Mouse (Mus musculus): ENCODE data around the gene Zfp688.
"Not testable (repeated sequence)": the region's sequence is repeated elsewhere in the genome, so short reads cannot be mapped to it uniquely, and the experiment has no call there.

Zfp688 gene

GRCm38 (mm10) chr7:127421388-127422191, at the start of gene Zfp688:
Gene Zfp688, minus strand, starts transcription at chr7:127422068.
- DNase-seq (ENCODE audit: low spot score): peak; percentile 92

DNA sequence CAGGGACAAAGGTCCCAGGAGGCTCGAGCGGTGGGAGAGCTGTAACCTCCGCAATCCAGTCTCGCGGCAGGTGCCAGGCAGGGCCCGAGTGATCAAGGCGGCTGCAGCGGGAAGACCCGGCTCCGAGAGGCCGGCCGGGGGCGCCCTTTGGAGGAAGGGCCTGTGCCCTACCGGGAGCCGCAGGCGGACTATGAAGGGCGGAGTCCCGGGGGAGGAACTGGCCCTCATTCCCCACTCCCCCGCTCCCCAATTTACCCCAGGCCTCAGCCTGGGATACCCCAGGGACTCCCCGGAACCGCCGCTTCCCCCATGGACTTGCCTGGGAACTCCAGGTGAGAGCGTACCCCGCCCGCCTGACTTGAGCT, 49.8 kb upstream of the Zfp688 start:
- DNase-seq (ENCODE audit: low spot score): no peak

GRCm38 (mm10) chr7:127470743-127471645, 49.1 kb upstream of the Zfp688 start:
- peak; percentile 98 for DNase-seq (ENCODE audit: low spot score)

DNA sequence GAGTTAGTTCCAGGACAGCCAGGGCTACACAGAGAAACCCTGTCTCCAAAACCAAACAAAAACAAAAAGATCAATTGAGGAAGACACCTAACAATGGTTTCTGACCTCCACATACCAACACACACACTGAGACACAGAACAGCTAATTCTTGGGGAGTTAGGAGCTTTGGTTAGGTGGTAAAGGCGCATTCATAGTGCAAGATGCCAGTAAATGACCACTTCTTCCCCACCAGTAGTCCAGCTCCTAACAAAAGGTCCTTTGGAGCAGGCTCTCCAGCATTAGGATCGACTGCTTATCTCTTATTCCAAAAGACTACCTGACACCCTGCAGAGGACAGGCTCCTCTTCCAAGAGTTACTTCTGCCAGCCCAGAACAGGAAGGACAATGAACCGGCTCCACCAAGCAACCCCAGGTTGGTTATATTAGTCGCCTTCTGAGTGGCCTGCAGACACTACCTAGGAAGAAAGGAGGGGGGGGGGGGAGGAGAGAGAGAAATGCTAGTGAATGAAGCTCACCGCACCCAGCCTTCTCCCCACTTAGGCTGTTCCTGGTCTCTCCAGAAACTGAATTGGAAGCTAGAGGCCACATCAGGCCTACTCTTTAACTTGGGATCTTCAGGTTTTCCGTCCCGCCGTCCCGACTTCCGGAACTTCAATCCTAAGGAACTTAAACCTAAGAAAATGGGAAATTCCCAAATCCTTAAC, 48.3 kb upstream of the Zfp688 start:
- DNase-seq (ENCODE audit: low spot score): peak; percentile 58

DNA sequence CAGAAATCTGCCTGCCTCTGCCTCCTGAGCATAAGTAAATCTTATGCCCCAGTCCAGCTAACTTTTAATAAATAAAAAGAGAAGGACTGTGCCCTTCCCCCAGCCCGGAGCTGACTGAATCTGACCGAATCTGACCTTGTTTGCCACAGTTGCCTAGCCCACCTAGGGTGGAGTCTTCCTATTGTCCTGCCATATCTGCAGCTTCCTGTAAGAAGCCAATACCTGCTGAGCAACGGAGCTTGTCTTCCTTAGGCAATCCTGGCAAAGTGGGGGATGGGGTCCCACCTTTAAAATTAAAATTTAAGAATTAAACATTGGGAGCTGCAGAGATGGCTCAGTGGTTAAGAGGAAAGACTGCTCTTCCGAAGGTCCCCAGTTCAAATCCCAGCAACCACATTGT, 44.7 kb upstream of the Zfp688 start:
- no peak for DNase-seq (ENCODE audit: low spot score)

DNA sequence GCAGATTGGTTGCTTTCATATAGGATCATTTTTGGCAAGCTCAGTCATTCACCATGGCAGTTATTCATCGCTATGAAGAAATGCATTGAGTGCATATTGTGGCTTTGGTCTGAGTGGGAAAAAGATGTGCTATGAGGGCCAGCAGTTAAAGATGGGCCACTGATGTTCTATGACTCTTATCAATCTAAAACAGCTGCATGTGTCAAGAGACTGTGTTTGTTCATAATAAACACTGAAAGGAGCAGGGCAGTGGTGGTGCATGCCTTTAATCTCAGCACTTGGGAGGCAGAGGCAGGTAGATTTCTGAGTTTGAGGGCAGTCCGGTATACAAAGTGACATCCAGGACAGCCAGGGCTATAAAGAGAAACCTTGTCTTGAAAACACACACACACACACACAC, 43.8 kb upstream of the Zfp688 start:
- not testable (repeated sequence) for DNase-seq (ENCODE audit: low spot score)

- DNase-seq (ENCODE audit: low spot score): no peak
These were observed 43.3 kb upstream of the Zfp688 start for GRCm38 (mm10) chr7:127465191-127465590.

GRCm38 (mm10) chr7:127459311-127459710, 37.4 kb upstream of the Zfp688 start, which contains the start of gene Prr14:
Gene Prr14, plus strand, starts transcription at chr7:127459611.
- not testable (repeated sequence) for DNase-seq (ENCODE audit: low spot score)

- not testable (repeated sequence) for DNase-seq (ENCODE audit: low spot score)
These were observed 36.7 kb upstream of the Zfp688 start for GRCm38 (mm10) chr7:127458371-127459122.

GRCm38 (mm10) chr7:127454905-127455304, 33.0 kb upstream of the Zfp688 start:
- DNase-seq (ENCODE audit: low spot score): peak; percentile 44

GRCm38 (mm10) chr7:127453056-127453455, 31.2 kb upstream of the Zfp688 start:
- no peak for DNase-seq (ENCODE audit: low spot score)

- DNase-seq (ENCODE audit: low spot score): no peak
These were observed 28.1 kb upstream of the Zfp688 start for GRCm38 (mm10) chr7:127449966-127450365.

GRCm38 (mm10) chr7:127448521-127449300, 26.8 kb upstream of the Zfp688 start, which contains the start of gene Zfp689:
Gene Zfp689, minus strand, starts transcription at chr7:127449158.
- peak; percentile 97 for DNase-seq (ENCODE audit: low spot score)

DNA sequence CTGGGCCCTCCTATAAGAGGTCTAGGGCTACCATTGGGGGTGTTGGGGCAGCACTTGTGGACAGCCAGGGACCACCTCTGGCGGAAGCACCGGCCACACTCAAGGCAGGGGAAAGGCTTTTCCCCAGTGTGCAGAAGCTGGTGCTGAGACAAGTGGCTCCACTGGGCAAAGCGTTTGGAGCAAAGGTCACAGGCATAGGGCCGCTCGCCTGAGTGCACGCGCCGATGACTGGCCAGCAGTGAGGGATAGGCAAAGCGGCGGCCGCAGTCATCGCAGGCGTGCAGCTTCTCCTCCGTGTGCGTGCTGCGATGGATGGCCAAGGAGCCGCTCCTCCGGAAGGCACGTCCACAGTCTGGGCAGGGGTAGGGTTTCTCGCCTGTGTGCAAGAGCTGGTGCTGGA, 22.1 kb upstream of the Zfp688 start:
- no peak for DNase-seq (ENCODE audit: low spot score)

- DNase-seq (ENCODE audit: low spot score): no peak
These were observed 15.9 kb upstream of the Zfp688 start for GRCm38 (mm10) chr7:127437724-127438123.

- no peak for DNase-seq (ENCODE audit: low spot score)
These were observed 13.3 kb upstream of the Zfp688 start for GRCm38 (mm10) chr7:127435206-127435605.

- DNase-seq (ENCODE audit: low spot score): no peak
These were observed 4.5 kb upstream of the Zfp688 start for GRCm38 (mm10) chr7:127426354-127426753.

DNA sequence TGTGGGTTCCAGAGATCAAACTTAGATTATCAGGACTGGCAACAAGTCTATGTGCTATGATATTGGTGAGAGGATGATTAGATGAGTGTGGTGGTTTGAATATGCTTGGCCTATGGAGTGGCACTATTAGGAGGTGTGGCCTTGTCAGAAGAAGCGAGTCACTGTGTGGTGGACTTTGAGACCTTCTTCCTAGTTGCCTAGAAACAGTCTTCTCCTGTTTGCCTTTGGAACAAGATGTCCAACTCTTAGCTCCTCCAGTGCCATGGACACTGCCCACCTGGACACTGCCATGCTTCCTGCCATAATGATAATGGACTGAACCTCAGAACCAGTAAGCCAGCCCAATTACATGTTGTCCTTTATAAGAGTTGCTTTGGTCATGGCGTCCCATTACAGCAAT, 4.0 kb upstream of the Zfp688 start:
- no peak for DNase-seq (ENCODE audit: low spot score)

- DNase-seq (ENCODE audit: low spot score): no peak
These were observed 3.4 kb upstream of the Zfp688 start for GRCm38 (mm10) chr7:127425291-127425690.

GRCm38 (mm10) chr7:127422247-127422646, 379 bp upstream of the Zfp688 start:
- no peak for DNase-seq (ENCODE audit: low spot score)

GRCm38 (mm10) chr7:127411418-127411817, 10.4 kb downstream of the Zfp688 start:
- no peak for DNase-seq (ENCODE audit: low spot score)

All from yolk sac, embryonic 10.5 days (tissue).